Mouse (Mus musculus): ENCODE data around the gene Paqr6.

Gene Paqr6

GRCm38 (mm10) chr3:88364337-88364736 is at the start of gene Paqr6:
Paqr6 (plus strand) TSS chr3:88364584.
- DNase-seq (ENCODE audit: low read depth), result no peak

GRCm38 (mm10) chr3:88324951-88325405 is 39.4 kb upstream of the Paqr6 start, which contains the start of gene Glmp:
Glmp (plus strand) TSS chr3:88325023.
- peak; percentile 78 for DNase-seq (ENCODE audit: low read depth)

GRCm38 (mm10) chr3:88328956-88329355 is 35.4 kb upstream of the Paqr6 start:
- no peak for DNase-seq (ENCODE audit: low read depth)

- DNase-seq (ENCODE audit: low read depth), result peak; percentile 75
Observed at GRCm38 (mm10) chr3:88331282-88331681, 33.1 kb upstream of the Paqr6 start.

GRCm38 (mm10) chr3:88334029-88334658 is 30.2 kb upstream of the Paqr6 start:
- no peak for DNase-seq (ENCODE audit: low read depth)

GRCm38 (mm10) chr3:88334902-88335435 is 29.4 kb upstream of the Paqr6 start:
- peak; percentile 64 for DNase-seq (ENCODE audit: low read depth)

GRCm38 (mm10) chr3:88335436-88336053 is 28.8 kb upstream of the Paqr6 start:
- no peak for DNase-seq (ENCODE audit: low read depth)

GRCm38 (mm10) chr3:88336058-88337013 is 28.0 kb upstream of the Paqr6 start, which contains the start of the genes Tmem79 and Smg5:
Tmem79 (minus strand) TSS chr3:88336148.
Smg5 (plus strand) TSS chr3:88336260.
- DNase-seq (ENCODE audit: low read depth), result peak; percentile 98

- DNase-seq (ENCODE audit: low read depth), result peak; percentile 93
Observed at GRCm38 (mm10) chr3:88337367-88338020, 26.9 kb upstream of the Paqr6 start.

GRCm38 (mm10) chr3:88338316-88338715 is 26.1 kb upstream of the Paqr6 start:
- peak; percentile 82 for DNase-seq (ENCODE audit: low read depth)

- no peak for DNase-seq (ENCODE audit: low read depth)
Observed at GRCm38 (mm10) chr3:88339006-88339405, 25.4 kb upstream of the Paqr6 start.

GRCm38 (mm10) chr3:88350732-88351131 is 13.7 kb upstream of the Paqr6 start:
- DNase-seq (ENCODE audit: low read depth), result no peak

GRCm38 (mm10) chr3:88352907-88353306 is 11.5 kb upstream of the Paqr6 start:
- no peak for DNase-seq (ENCODE audit: low read depth)

- peak; percentile 40 for DNase-seq (ENCODE audit: low read depth)
Observed at GRCm38 (mm10) chr3:88354396-88355165, 9.8 kb upstream of the Paqr6 start.

- DNase-seq (ENCODE audit: low read depth), result no peak
Observed at GRCm38 (mm10) chr3:88359584-88359983, 4.8 kb upstream of the Paqr6 start.

GRCm38 (mm10) chr3:88359989-88360388 is 4.4 kb upstream of the Paqr6 start:
- DNase-seq (ENCODE audit: low read depth), result no peak

GRCm38 (mm10) chr3:88361096-88361495 is 3.3 kb upstream of the Paqr6 start:
- DNase-seq (ENCODE audit: low read depth), result no peak

- DNase-seq (ENCODE audit: low read depth), result no peak
Observed at GRCm38 (mm10) chr3:88361612-88362313, 2.6 kb upstream of the Paqr6 start.

- no peak for DNase-seq (ENCODE audit: low read depth)
Observed at GRCm38 (mm10) chr3:88363700-88364099, 684 bp upstream of the Paqr6 start.

GRCm38 (mm10) chr3:88365705-88366361 is 1.4 kb downstream of the Paqr6 start:
- DNase-seq (ENCODE audit: low read depth), result no peak

All from 416B (cell line).